Mouse (Mus musculus) CD4-positive, CD25-positive, alpha-beta regulatory T cell, adult 4 months (primary cell): ENCODE results near the gene Klkb1. TPM values are rescaled to one million over a fixed set of nuclear protein-coding genes. Genes with fewer than 3 reads are reported as not detected.

ENCODE experiments used
- ATAC-seq: one replicate; pipeline ENCODE4 v1.8.0; 2017
- polyA plus RNA-seq, 2 experiments: library from polyadenylated mRNA; unstranded; fragments of 100-300 nt; shearing (Covaris generic); gene quantifications; one replicate each; pipeline ENCODE4 v1.2.1; 2017

Klkb1 gene
- polyA plus RNA-seq, 2 experiments from 2014 or later: 0.43 TPM; not detected in 1

DNA sequence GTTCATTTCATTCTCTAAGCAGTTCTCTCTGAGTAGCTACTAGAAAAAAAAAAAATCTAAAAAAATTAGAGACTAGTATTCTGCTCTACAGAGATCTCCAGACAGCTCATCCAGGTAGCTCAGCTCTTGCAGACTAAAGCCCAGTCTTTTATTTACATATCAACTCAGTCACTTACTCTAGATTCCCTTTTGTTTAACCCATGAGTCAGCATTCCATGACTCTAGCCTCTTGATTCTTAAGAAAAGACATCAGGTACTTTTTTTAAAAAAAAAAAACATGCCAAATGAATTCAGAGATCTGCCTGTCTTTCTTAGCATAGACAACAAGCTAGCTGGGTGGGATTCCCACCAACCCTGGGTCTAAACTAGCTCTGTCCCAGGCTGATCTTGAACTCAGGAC, 26.2 kb downstream of the Klkb1 start:
- ATAC-seq: no peak

DNA sequence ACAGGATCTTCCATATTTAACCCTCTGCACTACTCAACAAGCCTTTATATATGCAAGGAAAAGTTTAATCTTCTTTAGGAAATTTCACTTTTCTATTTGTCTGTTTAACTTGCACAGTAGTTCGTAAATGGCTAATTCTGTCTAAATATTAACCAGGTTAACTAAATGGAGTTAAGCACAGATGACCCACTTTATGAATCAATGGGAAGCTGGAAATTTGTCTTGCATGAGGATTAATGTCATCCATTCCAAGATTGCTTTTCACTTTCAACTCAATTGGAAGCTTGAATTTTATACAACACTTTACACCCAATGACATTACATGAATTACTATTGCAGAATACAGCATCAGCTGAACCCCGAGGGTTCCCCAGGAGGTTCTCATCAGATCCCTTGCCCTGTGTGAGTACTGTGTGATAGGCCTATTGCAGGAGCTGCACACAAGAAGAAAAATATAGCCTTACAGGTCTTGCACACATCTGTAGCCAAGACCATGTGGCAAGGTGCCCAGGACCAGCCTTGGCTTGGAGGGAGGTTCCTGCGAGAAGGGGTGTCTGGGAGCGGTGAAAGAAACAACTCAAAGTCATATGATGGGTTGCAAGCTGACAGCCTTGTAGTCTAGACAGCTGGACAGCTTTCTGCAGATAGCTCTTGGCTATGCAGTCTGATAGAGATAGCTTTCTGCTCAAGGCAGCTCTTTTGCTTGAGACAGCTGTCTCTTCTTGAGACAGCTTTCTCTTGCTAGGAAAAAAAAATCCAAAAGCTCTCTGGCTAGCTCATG, 26.9 kb downstream of the Klkb1 start:
- no peak for ATAC-seq

DNA sequence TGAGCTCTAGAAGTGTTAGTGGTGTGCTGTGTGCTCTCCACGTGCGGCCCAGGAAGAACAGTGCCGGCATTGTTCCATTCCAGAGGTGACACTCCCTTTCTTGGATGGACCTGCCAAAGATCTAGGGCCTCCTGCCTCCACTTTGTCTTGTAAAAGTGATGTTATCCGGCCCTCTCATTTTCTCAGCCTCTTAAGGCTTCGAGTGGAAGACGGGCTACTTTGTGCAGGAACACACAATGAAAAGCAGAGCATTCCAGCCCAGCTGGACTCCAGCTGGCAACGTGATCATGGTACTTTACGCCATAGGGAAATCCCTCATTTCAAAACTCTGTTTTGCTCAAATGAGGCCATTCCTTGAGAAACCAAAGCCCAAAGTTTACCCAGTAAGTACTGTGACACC, 27.7 kb downstream of the Klkb1 start:
- no peak for ATAC-seq

DNA sequence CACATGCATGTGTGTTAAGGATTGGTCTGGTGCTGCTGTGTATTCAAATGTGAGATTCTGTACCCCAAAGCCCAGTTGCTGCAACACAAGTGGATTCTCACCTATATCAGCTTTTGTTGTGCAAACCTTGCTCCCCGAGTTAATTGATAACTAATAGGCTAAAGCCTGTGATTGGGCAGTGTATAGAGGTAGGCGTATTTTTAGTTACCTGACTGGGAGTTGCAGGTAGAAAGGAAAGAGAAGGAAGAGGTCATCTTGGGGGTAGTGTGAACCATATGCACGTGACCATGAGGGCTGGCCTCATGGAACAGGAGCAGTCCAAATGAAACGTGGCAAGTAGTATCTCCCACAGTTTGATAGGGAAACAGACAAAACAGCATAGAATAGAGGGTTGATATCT, 29.7 kb downstream of the Klkb1 start:
- no peak for ATAC-seq

DNA sequence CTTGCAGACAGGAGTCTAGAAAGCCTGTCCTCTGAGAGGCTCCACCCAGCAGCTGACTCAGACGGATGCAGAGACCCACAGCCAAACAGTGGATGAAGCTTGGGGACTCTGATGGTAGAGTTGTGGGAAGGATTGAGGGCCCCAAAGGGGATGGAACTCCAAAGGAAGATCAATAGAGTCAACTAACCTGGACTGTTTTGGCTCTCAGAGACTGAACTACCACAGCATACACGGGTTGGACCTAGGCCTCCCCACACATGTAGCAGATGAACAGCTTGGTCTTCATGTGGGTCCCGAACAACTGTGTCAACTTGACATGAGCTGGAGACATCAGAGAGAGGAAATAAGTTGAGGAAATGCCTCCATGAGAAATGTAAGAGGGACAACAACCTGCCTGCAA, 31.8 kb downstream of the Klkb1 start:
- no peak for ATAC-seq

DNA sequence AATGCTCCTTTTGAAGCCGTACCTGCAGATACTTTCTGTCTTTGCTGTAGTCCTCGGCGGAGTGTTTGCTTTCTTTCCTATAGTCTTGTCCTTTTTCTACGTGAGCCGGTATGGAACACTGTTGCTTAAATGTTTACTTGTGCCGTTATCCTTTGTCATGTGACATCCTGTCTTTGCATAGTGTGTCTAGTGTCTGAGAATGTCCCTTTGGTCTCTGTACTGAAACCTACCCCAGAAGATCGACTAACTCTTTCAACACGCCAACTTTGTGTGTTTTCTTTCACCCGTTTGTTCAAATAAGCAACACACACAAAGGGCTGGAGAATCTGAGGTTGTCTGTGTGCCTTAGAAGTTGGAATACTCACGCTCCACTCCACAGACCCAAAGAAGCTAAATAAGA, 32.7 kb downstream of the Klkb1 start, which contains the start of gene F11:
TSS of gene F11 (minus strand) at position 112 of the 400 bp plus-strand sequence.
- ATAC-seq: no peak

DNA sequence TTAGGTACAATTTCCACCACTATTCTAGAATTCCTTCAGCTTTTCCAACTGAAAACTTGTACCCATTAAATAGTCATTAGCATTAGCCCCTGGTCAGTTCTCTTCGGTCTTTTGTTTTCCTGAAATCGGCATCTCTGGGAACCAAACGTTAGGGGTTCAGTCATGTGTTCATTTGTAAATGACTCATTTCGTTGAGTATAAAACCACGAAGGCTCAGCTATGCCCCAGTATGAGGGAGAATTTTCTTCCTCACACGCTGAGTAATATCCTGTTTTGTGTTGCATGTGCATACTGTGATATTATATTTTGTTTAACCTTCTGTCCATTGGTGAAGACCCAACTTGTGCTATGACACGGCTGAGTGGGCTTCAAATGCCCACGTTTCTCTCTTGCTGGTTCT, 36.2 kb downstream of the Klkb1 start:
- no peak for ATAC-seq

DNA sequence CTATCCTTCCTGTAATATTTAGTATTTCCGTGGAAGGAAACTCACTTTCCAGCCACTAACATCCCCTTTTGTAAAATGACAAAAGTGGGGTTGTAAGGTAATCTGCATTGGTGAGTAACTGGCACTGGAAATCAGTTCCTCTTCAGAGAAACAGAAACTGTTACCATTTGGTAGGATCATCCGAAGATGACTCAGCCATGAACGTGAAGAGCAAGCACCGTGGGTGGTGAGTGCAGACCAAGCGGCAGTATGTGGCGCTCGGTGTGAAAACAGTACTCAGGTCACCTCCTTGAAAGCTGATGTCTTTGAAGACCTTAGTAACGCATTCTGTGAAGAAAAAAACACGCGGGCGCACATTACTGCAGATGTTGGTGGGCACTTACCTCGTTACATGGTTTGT, 39.6 kb downstream of the Klkb1 start:
- no peak for ATAC-seq

DNA sequence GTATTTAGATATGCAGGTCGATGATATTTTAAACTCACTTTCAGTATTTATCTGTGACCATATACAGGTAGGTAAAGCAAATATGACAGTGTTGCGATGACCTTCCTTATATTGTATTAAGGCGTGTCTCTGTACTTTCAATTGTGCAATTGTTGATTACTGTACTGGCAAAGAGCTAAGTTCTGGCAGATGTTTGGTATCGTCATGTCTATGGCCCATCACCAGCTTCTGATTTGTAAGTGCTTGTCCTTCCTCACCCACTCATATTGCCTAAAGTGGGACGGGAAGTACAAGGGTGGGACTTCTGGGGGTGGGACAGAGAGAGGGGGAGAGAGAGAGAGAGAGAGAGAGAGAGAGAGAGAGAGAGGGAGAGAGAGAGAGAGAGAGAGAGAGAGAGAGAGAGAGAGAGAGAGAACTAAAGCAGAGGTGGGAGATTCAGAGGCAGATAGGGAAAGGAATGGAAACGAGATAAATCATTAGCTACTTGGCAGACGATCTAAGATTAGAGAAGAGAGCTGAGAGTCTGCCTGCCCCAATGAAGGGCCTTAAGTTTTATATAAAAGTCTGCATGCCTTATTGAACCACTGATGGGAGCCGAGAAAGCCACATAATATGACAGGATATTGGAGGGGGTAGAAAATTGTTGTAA, 40.3 kb downstream of the Klkb1 start:
- no peak for ATAC-seq

DNA sequence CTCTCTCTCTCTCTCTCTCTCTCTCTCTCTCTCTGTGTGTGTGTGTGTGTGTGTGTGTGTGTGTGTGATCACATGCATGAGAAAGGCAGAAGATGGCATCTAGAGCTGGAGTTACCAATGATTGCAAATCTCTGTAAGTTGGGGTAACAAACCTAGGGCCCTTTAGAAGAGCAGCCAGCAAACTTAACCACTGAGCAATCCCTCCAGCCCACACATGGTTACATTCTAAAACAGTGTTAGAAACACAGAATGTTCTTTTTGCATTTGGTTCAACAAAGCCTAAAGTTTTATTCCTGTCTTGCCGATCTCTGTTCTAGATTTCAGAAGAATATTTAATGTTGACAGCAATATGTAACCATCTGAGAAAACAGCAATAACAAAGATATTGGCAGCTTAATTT, 41.1 kb downstream of the Klkb1 start:
- no peak for ATAC-seq

DNA sequence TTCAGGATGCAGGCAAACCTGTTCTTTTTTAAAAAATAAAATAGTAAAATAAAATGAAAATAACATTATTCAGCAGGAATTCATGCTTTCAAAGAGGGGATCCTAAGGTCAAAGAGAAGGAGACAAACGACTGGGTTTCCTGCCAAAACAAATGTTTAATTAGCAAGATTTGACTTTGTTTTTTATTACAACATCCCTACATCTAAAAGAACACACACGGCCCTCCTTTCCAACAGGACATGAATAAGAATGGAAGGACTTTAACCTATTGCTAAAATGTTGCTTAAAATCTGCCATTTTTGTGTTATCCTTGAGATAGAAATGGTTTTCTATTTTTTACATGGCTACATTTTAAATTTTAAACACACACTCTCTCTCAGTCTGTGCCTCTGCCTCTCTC, 41.5 kb downstream of the Klkb1 start:
- no peak for ATAC-seq

DNA sequence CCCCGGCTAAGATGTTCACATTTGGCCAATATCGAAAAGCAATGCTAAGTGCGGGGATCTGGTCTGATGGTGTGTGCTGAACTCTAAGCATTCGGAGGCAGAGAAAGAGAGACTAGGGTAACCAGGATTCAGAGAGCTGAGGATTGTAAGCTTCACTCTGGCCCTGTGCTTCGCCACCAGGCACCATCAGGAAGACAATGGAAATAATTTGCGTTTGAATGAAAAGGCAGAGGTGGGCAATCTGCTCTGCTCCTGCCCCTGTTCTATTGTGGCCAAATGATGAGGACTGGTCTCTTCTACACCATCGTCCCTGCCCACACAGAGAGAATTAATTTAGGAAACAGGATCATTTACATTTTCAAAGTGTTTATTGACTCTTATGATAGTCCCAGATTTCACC, 48.4 kb downstream of the Klkb1 start:
- no peak for ATAC-seq

DNA sequence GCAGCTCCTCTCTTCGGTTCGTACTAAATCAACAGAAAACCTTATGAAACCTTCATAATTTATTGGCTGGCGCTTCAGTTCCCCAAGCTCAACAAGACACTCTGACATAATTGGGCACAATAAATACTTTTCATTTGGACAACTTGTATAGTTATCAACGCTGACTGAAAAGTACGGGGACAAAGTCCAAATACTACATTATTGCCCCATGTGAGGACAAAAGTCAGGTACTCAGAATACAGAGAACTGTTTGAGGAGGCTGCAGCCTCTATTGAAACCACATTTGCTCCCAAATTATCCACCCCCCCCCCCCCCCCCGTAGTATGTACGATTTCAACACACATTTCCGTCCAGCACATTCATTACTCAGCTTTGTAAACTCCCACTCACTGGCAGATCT, 55.3 kb downstream of the Klkb1 start:
- ATAC-seq: no peak

DNA sequence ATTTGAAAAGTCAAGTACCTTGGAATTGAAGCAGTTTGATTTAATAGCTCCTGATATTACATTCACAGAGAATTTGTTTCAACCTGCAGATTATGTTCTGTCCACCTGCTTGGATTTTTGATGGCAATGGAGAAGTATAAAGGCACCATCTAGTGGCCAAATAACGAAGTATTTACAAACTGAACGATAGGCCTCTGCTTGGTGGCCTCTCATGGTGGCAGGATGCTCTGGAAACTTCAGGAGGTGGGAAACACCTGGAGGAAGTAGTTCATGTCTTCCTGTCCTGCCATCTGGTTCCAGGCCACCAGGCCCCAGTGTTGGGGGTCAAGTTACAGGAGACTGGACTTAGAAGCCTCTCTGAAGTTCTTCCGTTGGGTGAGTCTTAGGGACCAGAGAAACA, 56.4 kb downstream of the Klkb1 start:
- no peak for ATAC-seq

DNA sequence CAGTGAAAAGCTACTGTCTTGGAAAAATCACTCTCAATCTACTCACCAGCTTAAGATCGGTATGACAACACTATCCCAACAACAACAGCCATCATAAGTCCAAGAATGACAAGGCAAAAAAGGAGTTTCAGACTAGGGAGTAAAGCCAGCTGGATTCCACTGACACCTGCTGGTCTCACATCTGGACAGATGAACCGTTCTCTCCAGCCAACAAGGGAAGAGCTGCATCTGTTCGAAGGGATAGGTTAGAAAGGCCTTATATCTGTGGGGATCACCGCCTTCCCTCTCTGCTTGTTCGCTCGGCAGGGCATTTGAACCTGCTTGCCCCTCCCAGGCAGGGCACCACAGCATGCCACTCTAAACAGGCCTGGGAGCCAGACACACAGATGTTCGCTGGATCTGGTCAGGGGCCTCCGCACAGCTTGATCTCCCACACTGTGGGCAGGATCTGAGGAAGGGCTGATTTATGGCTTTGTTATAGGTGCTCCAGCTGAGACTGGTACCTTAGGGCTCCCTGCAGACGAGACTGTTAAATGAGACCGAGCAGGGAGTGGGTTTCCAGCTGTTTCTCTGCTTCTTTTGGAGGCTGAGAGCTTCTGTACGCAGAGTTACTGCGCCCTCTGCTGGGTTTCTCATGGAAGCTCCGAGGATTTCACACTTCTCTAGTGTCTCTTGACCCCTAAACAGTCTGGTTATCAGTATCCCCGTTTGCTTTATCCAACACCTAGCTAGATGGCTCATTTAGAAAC, 58.3 kb downstream of the Klkb1 start:
- no peak for ATAC-seq

DNA sequence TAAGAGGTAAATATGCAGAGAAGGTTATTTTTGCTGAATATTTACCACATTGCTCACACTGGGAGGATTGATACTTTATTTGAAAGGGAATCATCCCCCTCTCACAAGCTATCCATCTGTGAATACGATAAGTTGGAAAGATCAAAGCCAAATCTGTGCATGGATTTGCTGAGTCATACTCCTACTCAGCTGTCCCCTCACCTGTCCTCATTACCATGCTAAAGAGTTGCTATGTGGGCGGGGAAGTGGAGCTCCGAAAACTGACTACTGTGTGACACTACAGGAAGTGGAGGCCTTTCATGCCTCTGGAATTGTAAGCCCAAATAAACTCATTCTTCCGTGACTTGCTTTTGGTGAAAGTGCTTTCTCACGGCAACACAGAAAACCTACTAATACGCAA, 59.4 kb downstream of the Klkb1 start:
- ATAC-seq: no peak

DNA sequence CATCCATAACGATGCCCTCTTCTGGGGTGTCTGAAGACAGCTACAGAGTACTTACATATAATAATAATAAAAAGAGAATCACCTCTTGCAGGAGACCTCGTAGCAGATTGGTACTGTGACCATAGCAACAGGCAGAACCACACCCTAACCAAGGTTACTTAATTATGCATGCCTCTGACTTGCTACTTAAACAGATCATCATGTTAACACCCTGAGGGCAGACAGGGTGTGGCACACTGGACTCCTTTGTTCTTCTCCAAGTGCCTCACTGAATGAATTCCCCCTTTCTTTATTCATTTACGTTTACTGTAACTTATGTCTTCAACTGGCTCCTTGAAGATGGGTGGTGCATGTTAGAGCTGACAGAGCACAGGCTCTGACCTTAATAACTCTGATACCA, 61.4 kb downstream of the Klkb1 start:
- no peak for ATAC-seq

Other genes with a start within 250 kb of the Klkb1 start
- gene Mtnr1a, start 225.7 kb downstream of the Klkb1 start, polyA plus RNA-seq: not detected
- gene F11, start 32.8 kb downstream of the Klkb1 start, polyA plus RNA-seq: not detected
- gene Gm45753, start 13.6 kb upstream of the Klkb1 start, polyA plus RNA-seq: not detected
- 10 to 100 TPM; 15.4 to 17.4 TPM for gene Cyp4v3, start 38.4 kb upstream of the Klkb1 start, polyA plus RNA-seq
- gene Fam149a, start 87.4 kb upstream of the Klkb1 start, polyA plus RNA-seq: not detected
- gene Tlr3, start 116.2 kb upstream of the Klkb1 start, polyA plus RNA-seq: under 1 TPM; 0.79 to 0.93 TPM
- gene Sorbs2, start 212.9 kb upstream of the Klkb1 start, polyA plus RNA-seq: under 1 TPM; 0.30 to 0.96 TPM